Mouse (Mus musculus) gastrocnemius, postnatal 36 days (tissue): ENCODE measurements around the gene Pcsk6. TPM values are rescaled to one million over a fixed set of nuclear protein-coding genes. Genes with fewer than 3 reads are reported as not detected.

ENCODE experiments used
- DNase-seq, 2 experiments: peaks; one replicate each; pipeline ENCODE4 v3.0.0; 2022
- intact Hi-C: fragments of 180-260 bp; cut with DNase I; formaldehyde crosslinking; loops from one replicate; pipeline ENCODE4 v1.15.1; 2025
- total RNA-seq, 2 experiments: library from RNA; stranded (reverse); gene quantifications; 2 replicates each; pipeline ENCODE4 v1.2.3; 2021

Gene Pcsk6
- total RNA-seq, 2 experiments from 2014 or later = 19.0 to 19.6 TPM

DNA sequence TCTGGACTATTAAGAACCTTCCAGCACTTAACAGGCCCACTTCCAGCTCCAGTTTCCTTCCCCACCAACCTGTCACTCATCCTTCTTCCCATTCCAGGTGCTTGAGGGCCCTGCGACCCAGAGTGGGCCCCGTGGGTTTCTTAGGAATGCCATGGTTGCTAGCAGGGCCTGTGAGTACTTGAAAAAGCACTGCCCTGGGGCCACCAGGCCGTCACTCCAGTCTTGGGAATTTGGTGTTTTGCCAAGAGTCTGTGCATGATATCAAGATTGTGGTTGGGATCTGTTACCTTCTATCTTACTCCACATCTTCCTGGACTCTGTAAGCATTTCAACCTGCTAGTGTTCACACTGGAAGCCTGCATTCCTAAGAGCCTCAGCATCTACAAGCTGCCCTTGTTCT is 120.5 kb downstream of the Pcsk6 start:
- no peak for DNase-seq
- intact Hi-C loops = no loop called here

DNA sequence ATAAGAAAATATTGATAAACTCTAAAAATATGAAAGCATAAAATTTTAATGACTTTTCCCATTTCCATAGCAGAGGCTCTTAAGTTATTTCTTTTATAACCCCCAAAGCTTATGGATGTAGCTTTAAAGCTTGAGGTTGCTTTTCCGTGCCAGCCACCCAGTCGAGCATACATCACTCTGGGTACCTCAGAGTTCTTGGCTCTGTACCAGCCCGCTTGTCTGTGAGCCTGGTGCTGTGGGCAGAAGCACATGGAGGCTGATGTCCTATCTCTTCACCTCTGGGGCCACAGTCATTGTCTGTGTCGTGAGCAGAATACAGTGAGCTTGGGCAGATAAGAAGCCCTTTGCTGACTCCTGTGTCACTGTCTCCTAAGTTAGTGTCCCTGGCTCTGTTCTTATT is 126.7 kb downstream of the Pcsk6 start:
- intact Hi-C loops = no loop called here
- DNase-seq = no peak

DNA sequence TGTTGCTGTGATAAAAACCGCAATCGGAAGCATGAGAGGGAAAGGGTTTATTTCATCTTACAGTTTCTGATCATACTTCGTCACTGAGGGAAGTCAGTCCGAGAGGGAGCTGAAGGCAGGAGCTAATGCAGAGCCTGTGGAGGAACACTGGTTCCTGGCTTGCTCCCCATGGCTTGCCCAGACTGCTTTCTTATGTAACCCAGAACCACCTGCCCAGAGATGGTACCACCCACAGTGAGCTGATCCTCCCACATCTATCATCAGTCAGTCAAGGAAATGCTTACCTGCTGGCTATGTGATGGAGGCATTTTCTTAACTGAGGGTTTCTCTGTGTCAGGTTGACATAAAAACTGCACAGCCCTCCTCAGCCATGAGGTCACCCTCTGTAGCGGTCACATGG is 127.2 kb downstream of the Pcsk6 start:
- intact Hi-C loops = no loop called here

GRCm38 (mm10) chr7:65992329-65992728 is 130.8 kb downstream of the Pcsk6 start:
- no peak for DNase-seq
- intact Hi-C loops = no loop called here

More for the DNA sequence above, 127.2 kb downstream of the Pcsk6 start:
- DNase-seq = no peak

DNA sequence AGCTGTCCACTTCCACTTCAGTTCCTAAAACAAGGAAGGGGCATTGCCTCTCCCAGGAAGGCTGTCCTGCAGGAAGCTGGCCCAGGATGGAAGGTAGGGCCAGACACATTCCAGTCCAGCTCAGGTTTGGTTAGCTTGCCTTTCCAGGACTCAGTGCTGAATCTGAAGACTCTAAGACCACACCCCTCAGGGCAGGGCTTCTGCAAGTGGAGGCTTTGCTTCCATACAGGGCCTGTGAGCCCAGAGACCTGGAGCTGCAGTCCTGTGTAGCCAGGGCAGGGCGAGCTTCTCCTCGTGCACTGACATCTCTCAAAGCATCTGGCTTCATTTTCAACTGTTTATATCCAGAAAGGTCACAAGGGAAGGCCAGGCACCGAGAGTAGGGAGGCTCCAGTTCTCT is 131.9 kb downstream of the Pcsk6 start:
- intact Hi-C loops = no loop called here
- DNase-seq = no peak

GRCm38 (mm10) chr7:66001035-66001754 is 139.7 kb downstream of the Pcsk6 start:
- intact Hi-C loops = no loop called here
- DNase-seq = no peak

- intact Hi-C loops = no loop called here
- no peak for DNase-seq
Measured at GRCm38 (mm10) chr7:66001797-66002196, 140.3 kb downstream of the Pcsk6 start.

GRCm38 (mm10) chr7:66003447-66003846 is 141.9 kb downstream of the Pcsk6 start:
- intact Hi-C loops = no loop called here
- no peak for DNase-seq

DNA sequence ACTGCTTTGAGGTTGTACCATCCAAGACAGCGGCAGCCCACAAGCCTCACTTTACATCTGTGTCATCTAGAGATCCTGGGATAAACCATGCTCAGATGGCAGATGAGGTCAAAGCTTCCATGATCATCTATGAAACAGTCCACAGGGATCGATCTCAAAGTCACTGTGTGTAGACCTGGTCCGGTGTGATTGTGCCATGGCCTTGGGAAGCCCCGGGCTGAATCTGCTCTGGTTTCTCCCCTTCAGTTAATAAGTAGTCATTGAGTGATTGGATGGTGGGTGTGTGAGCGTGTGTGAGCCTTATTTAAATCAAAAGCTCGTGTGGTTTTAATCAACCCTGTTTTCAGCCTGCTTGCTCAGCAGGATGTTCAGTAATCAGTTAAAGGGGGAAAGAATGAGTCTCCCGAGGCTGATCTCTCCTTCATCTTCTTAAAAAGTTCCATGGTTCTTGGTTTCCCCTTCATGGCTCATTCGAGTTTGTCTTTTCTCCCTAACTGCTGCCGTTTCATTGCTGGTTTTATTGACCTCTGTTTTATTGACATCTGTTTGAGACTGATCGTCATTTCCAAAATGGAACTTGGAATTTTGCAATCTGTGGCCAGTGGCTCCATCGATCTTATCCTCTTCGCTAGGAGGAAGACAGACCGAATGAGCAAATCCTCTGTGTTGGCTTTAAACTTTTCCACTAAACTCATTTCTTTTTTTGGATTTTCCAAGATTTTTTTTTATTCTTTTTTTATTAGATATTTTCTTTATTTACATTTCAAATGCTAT is 142.5 kb downstream of the Pcsk6 start:
- no peak for DNase-seq
- intact Hi-C loops = no loop called here

- DNase-seq = no peak
- intact Hi-C loops = no loop called here
Measured at GRCm38 (mm10) chr7:66005066-66005465, 143.5 kb downstream of the Pcsk6 start.

DNA sequence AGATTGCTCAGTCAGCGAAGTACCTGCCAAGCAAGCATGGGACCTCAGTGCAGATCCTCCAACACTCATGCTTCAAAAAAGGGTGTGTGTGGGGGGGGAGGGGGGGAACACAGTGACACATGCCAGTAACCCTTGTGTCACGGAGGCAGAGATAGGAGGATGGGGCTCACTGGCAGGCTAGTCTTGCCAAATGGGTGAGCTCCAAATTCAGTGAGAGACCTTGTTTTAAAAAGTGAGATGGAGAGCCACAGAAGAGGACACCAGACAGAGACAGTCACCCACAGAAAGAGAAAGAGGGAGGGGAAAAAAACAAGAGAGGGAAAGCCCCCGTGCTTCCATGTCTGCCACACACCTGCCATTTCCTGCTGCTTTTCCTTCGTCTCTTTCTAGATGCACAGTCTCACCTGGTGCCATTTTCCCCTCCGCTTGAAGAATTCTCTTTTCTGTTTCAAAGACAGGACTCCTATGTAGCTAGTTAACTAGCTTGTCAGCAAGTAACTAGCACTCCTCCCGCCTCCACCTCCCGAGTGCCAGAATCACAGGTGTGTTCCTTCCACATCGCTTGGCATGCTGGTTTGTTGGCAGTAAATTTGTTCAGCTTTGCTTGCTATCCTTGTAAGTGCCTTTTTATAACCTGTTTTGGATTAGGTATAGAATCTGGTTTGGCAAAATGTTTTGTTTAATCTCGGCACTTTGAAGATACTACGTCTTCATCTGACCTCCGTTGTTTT is 146.8 kb downstream of the Pcsk6 start:
- intact Hi-C loops = no loop called here
- DNase-seq = no peak

DNA sequence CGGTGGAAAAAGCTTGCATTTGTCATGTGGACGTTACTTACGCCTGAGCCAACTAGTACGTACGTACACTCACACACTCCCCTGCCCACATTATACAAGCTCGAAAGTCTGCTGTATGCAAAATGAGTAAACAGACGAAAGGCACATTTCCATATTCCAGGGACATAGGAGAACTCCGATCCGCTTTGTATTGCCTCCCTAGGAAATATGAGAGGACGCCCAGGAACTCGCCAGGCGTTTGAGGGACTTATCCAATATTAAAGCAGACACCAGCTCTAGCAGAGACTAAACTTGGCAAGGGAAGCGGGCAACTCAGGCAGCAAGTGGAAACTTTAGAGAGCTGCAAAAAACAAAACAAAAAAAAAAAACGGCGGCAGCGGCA is 147.3 kb downstream of the Pcsk6 start:
- DNase-seq = no peak
- intact Hi-C loops = no loop called here

GRCm38 (mm10) chr7:66010518-66010917 is 149.0 kb downstream of the Pcsk6 start:
- intact Hi-C loops = no loop called here
- no peak for DNase-seq

- intact Hi-C loops = no loop called here
- no peak for DNase-seq
Measured at GRCm38 (mm10) chr7:66027747-66028146, 166.2 kb downstream of the Pcsk6 start.

- intact Hi-C loops = no loop called here
- no peak for DNase-seq
Measured at GRCm38 (mm10) chr7:66028766-66029512, 167.4 kb downstream of the Pcsk6 start.

DNA sequence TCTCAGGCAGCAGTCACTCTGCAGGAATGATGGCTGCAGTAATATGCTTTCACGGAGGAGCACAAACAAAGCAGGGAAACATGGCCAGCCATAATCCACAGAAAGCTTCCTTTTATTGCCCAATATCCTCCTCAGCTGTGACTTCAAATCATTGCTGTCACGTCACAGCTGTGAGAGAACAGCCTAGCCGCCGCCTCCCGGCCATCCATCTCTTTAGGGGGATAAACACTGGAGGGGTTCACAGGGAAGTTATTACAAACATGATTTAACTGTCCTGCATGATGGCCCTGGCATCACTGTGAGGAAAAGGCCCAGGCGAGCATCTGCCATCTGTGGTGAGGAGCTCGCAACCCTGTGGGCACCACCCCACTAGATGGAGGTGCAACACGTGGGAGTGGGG is 175.3 kb downstream of the Pcsk6 start:
- no peak for DNase-seq
- intact Hi-C loops = no loop called here

DNA sequence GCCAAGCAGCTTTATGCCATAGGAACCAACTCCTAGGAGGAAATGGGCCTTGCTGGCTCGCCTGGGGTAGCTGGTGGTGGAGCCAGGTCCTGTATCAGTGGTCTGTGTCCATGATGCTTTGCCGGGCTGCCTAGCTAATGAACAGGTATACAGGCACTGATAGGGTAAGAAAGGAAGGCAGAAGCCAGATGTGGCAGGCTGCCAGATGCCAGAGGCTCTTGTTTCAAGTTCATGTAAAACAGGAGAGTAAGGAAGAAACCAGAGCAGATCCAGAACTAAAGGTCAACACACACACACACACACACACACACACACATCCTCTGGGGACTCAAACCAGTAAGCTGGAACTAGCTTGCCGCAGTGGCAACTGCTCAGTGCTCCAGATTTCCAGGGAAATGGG is 176.7 kb downstream of the Pcsk6 start:
- intact Hi-C loops = no loop called here
- DNase-seq = no peak

GRCm38 (mm10) chr7:66038730-66039129 is 177.2 kb downstream of the Pcsk6 start:
- intact Hi-C loops = no loop called here
- no peak for DNase-seq

DNA sequence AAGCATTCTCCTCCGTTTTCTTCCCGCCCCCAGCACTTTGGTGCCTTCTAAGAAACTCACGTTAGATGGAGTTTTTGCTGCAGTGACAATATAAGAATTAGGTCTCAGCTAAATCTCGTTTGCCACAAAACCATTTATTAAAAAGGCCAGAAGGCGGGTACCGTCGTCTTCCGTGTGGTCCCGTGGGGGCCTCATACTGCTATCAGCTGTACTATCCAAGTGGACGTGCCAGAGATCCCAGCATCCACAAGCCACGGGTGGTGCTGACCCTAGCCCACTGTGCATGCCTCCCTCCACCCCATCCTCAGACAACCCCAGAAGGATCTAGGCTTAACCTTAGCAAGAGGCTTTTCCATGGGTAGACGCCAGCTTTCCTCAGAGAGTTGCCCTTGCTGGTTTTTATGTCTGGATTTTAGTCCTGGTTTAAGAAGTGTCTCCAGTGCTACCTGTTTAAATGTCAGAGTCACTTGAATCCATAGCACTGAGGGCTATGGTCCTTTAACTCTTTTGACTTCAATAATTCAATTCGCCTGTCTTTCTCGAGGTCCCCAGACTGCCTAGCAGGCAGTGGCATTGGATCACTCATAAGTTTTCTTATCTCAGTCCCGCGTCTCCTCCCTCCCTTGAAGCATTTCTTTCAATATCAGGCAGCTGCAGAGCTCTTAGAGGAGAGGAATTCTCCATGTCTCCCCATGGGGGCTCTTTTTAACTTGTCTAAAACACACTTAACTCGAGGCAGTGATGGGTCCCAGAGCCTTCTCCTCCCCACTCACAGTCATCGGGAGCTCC is 178.7 kb downstream of the Pcsk6 start:
- intact Hi-C loops = no loop called here
- no peak for DNase-seq
